Mouse (Mus musculus) bone marrow, adult 2 months (tissue): ENCODE measurements at regions not wholly inside any gene's neighbourhood (a gene's known extent, or its start where the extent isn't known, plus 50 kb on each side); places are given as distances from the start of the nearest gene placed in this dataset.

ENCODE experiments used
- H3K27ac ChIP-seq: fragments of 200-500 bp; 2 replicates; pipeline ENCODE4 v1.5.1; 2012; ENCODE audit warnings: low read depth, mild to moderate bottlenecking, control low read depth, inconsistent platforms, low read length; ENCODE audit not compliant: control insufficient read depth, poor library complexity, insufficient read depth
- H3K4me1 ChIP-seq: fragments of 200-500 bp; 2 replicates; pipeline ENCODE4 v1.6.1; 2011; ENCODE audit warnings: low read length; ENCODE audit not compliant: control insufficient read depth, insufficient read depth
- H3K4me3 ChIP-seq: fragments of 200-500 bp; replicated peaks from 2 replicates; pipeline ENCODE3; 2011; ENCODE audit warnings: mild to moderate bottlenecking, low read depth, low read length, control low read depth; ENCODE audit not compliant: control insufficient read depth
- CTCF ChIP-seq: fragments of 200-500 bp; IDR thresholded peaks from 2 replicates; pipeline ENCODE4 v1.5.1; 2011; ENCODE audit warnings: low read length, control low read depth; ENCODE audit not compliant: control insufficient read depth, insufficient read depth
- POLR2A ChIP-seq: fragments of 200-500 bp; IDR thresholded peaks from 2 replicates; pipeline ENCODE4 v1.6.1; 2011; ENCODE audit warnings: low read depth, mild to moderate bottlenecking, control low read depth, low read length, borderline replicate concordance; ENCODE audit not compliant: control insufficient read depth
- WGBS: fragments of 180-500 bp; shearing (Covaris S2); methylation state at CpG from one replicate; pipeline ENCODE4 v1.1.7; 2018; 5-methylcytosine and 5-hydroxymethylcytosine counted together

GRCm38 (mm10) chr5:149848465-149848864 is 170.0 kb upstream of the Rxfp2 start:
- Histone ChIP-seq H3K4me1 (no peaks in the 10 kb centered on the region), H3K27ac (no peak overlapping the region), H3K4me3 (no peak overlapping the region)
- 77% methylated on average over 3 of the region's 3 CpGs for WGBS
- TF ChIP-seq POLR2A = no peak

DNA sequence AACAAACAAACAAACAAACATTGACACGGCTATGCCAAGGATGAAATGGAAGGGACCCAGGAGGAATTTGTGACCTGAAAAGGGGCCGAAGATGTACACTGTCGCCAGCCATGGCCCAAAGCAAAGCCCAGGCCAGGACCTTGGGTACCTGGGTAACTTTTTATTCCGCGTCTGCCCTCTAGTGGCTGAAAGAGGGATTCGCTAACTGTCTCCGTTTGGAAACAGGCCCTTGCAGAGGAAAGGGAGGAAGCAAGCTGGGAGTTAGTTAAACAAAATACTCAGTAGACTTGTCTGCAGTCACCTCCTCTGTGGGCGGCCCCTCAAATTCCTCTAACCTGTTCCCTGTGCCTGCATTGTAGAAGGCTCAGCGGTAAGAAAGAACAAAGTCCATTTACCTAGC is 167.5 kb upstream of the Rxfp2 start:
- no peaks in the 10 kb centered on the region for H3K4me1 ChIP-seq
- TF ChIP-seq POLR2A (no peak), CTCF (peak; percentile 54; the same call in 1 of the 2 replicates)
- H3K4me3 ChIP-seq = no peak overlapping the region
- 11% methylated on average over 9 of the region's 9 CpGs for WGBS
- H3K27ac ChIP-seq = no peak overlapping the region

- TF ChIP-seq CTCF = no peak
- no peak for TF ChIP-seq POLR2A
- no peak overlapping the region for H3K4me3 ChIP-seq
- H3K4me1 ChIP-seq = no peaks in the 10 kb centered on the region
- no peak overlapping the region for H3K27ac ChIP-seq
- 2% methylated on average over 16 of the region's 16 CpGs for WGBS
Measured at GRCm38 (mm10) chr5:149852516-149852915, 166.0 kb upstream of the Rxfp2 start.

DNA sequence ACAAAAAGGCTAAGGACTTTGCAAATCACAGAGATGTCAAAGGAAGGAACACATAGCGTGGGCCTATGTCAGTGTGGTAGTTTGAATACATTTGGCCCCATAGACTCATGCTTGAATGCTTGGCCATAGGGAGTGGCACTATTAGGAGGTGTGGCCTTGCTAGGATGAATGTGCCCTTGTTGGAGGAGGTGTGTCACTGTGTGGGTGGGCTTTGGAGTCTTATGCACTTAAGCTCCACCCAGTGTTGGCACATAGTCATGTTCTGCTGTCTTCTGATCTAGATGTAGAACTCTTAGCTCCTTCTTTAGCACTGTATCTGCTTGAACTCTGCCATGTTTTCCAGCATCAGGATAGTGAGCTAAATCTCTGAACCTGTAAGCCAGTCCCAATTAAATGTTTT is 162.4 kb upstream of the Rxfp2 start:
- WGBS = 85% methylated on average over 1 of the region's 1 CpGs
- no peak overlapping the region for H3K27ac ChIP-seq
- no peak overlapping the region for H3K4me3 ChIP-seq
- H3K4me1 ChIP-seq = no peaks in the 10 kb centered on the region
- TF ChIP-seq CTCF = no peak
- TF ChIP-seq POLR2A = no peak

- TF ChIP-seq POLR2A (no peak), CTCF (no peak)
- no peaks in the 10 kb centered on the region for H3K4me1 ChIP-seq
- WGBS = 19% methylated on average over 1 of the region's 1 CpGs
Measured at GRCm38 (mm10) chr5:149857019-149857418, 161.5 kb upstream of the Rxfp2 start.

DNA sequence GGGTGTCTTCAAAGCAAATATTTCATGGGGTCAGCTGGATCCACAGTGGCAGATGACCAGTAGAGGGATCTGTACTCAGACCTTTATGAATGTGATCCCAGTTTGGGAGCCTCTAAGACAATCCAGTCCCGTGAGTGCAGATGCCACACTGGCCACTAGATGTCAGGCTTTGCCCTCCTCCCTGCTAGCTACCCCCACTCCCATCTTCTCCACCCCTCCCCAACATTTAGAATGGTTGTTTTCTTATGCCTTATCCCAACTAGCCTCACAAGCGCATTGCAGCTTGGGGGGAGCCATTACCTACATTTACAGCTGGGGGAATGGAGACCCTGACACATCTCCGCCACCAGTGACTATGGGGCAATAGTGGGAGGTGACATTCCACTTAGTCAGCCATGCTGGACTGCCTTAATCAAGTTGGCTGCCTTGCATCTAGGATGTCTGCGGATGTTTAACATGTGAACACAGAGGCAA is 156.9 kb upstream of the Rxfp2 start:
- TF ChIP-seq POLR2A (no peak), CTCF (peak; percentile 63)
- no peaks in the 10 kb centered on the region for H3K4me1 ChIP-seq
- WGBS = 50% methylated on average over 4 of the region's 4 CpGs
- no peak overlapping the region for H3K27ac ChIP-seq
- no peak overlapping the region for H3K4me3 ChIP-seq

More at GRCm38 (mm10) chr5:149857019-149857418, 161.5 kb upstream of the Rxfp2 start:
- Histone ChIP-seq H3K4me3 (no peak overlapping the region), H3K27ac (no peak overlapping the region)

- Histone ChIP-seq H3K27ac (no peak overlapping the region), H3K4me1 (peaks cover 1% of the 10 kb centered on the region), H3K4me3 (no peak overlapping the region)
- WGBS = 79% methylated on average over 7 of the region's 7 CpGs
- TF ChIP-seq POLR2A = no peak
- no peak for TF ChIP-seq CTCF
Measured at GRCm38 (mm10) chr5:149867926-149868325, 150.5 kb upstream of the Rxfp2 start.

- TF ChIP-seq POLR2A = no peak
- no peak for TF ChIP-seq CTCF
- WGBS = 64% methylated on average over 5 of the region's 5 CpGs
- Histone ChIP-seq H3K4me3 (no peak overlapping the region), H3K4me1 (peaks cover 1% of the 10 kb centered on the region), H3K27ac (no peak overlapping the region)
Measured at GRCm38 (mm10) chr5:149869441-149869840, 149.0 kb upstream of the Rxfp2 start.

DNA sequence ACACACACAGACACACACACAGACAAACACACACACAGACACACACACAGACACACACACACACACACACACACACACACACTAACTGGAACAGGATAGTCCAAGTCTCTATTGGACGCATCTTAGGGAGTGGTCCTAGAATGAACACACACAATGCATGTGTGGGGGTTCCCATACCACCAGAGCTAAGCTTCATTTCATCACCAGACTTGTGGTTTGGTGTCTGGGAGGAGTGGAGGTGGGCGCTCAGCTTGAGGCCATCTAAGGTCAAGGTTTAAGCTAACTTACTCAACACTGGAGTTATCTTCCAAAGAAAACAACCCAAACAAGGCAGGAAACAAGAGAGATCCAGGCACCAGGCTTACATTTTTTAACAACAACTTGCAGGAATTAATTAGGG is 147.9 kb upstream of the Rxfp2 start:
- Histone ChIP-seq H3K27ac (no peak overlapping the region), H3K4me3 (no peak overlapping the region), H3K4me1 (peaks cover 1% of the 10 kb centered on the region)
- 41% methylated on average over 2 of the region's 2 CpGs for WGBS
- TF ChIP-seq POLR2A (no peak), CTCF (no peak)

DNA sequence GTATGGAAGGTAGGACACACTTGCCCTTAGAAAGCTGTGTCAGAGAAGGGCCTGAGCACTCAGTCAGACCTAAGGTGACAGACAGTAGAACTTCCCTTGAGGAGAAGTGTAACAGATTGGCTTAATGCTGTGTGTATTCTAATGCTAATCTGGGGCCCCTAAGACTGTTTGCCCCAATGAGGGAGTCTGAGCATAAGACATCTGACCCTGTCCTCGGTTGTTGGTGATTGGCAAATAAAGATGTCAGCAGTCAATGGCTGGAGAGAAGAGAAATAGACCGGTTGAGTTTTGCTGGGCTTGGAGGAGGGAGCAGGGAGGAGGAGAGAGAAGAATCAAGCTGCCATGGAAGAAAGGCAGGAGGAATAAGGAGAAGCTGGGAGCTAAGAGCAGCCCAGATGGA is 147.0 kb upstream of the Rxfp2 start:
- 43% methylated on average over 2 of the region's 2 CpGs for WGBS
- H3K4me1 ChIP-seq = peaks cover 1% of the 10 kb centered on the region
- TF ChIP-seq POLR2A (no peak), CTCF (no peak)
- no peak overlapping the region for H3K27ac ChIP-seq
- no peak overlapping the region for H3K4me3 ChIP-seq
